Mouse (Mus musculus) T-cell, adult 66 days (primary cell): ENCODE data around the gene Vmn1r79. TPM values are rescaled to one million over a fixed set of nuclear protein-coding genes. Genes with fewer than 3 reads are reported as not detected.

Source experiments
- total RNA-seq, 2 experiments: library from RNA; stranded (reverse); gene quantifications; 3 replicates in 1 of 2; 4 replicates in 1 of 2; pipeline ENCODE4 v1.2.4; 2023

Vmn1r79 gene
- total RNA-seq: not detected

DNA sequence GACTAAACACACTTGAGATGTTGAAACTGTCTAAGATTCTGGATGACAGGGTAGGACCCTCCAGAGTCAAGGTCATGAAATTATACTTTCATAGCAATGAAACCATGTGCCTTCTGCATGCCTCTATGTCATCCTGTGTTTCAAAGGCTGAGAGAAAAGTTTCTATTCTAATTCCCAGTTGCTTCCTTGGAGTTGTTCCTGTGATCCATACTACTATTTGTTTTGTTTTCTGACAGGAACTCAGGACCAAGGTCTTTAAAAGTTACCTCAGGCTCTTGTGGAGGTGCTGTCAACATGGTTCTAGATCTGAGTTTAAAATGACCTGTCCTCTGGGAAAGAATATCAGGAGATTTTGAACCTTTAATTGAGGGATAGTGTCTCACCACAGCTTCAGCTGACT, at the start of gene Vmn1r79:
Gene Vmn1r79 (plus strand): TSS at position 301 of the 400 bp plus-strand sequence.

GRCm38 (mm10) chr7:12149957-12150356, 21.1 kb upstream of the Vmn1r79 start, which contains the start of gene Vmn1r78:
Gene Vmn1r78, plus strand, starts transcription at chr7:12150257.

DNA sequence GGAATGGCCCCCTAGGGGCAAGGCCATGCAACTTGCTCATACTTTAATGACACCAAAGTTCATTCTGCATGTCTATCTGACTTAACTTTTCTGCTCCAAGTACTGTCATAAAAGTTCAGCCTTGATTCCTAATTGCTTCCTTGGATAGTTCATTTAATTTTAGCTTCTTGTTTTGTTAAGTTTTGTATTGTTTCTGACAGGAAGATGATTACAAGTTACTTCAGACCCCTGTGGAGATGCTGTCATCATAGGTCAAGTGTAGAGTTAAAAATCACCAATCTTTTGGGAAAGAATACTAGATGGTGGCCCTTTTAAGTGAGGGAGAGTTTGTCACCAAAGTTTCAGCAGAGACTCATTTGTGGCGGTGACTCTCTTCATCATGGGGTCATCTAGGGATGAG, 17.9 kb downstream of the Vmn1r79 start, which contains the start of gene Vmn1r80:
Gene Vmn1r80 (plus strand): TSS at position 301 of the 400 bp plus-strand sequence.

Other genes starting within 250 kb of the Vmn1r79 start
- not detected for gene Vmn1r76, start 233.1 kb upstream of the Vmn1r79 start, total RNA-seq
- gene Vmn1r77, start 134.5 kb upstream of the Vmn1r79 start, total RNA-seq: not detected
- not detected for gene Vmn1r78, start 21.0 kb upstream of the Vmn1r79 start, total RNA-seq
- not detected for gene Vmn1r80, start 18.0 kb downstream of the Vmn1r79 start, total RNA-seq
- gene Vmn1r81, start 97.0 kb downstream of the Vmn1r79 start, total RNA-seq: under 1 TPM; 0.06 to 0.18 TPM
- gene Vmn1r82, start 129.2 kb downstream of the Vmn1r79 start, total RNA-seq: not detected
- gene Vmn1r83, start 158.2 kb downstream of the Vmn1r79 start, total RNA-seq: not detected
- not detected for gene Vmn1r84, start 198.0 kb downstream of the Vmn1r79 start, total RNA-seq